Mouse (Mus musculus) WW6 (cell line): Measurements from ENCODE around the gene Snap23.

Experiments
- DNase-seq: peaks from one replicate; pipeline ENCODE4 v3.0.0-alpha.2; 2013; ENCODE audit warnings: low read depth, low spot score

The Snap23 gene

GRCm38 (mm10) chr2:120589759-120590158, 22.3 kb downstream of the Snap23 start:
- no peak for DNase-seq

- no peak for DNase-seq
Measured at GRCm38 (mm10) chr2:120592227-120592626, 24.8 kb downstream of the Snap23 start.

GRCm38 (mm10) chr2:120597734-120598133, 30.3 kb downstream of the Snap23 start:
- DNase-seq = no peak

GRCm38 (mm10) chr2:120599506-120599905, 32.0 kb downstream of the Snap23 start:
- no peak for DNase-seq

- no peak for DNase-seq
Measured at GRCm38 (mm10) chr2:120606021-120606690, 38.7 kb downstream of the Snap23 start.

GRCm38 (mm10) chr2:120608830-120609723, 41.6 kb downstream of the Snap23 start, which contains the start of the genes Haus2 and Lrrc57:
Gene Haus2, plus strand, starts transcription at chr2:120609383.
Gene Lrrc57, minus strand, starts transcription at chr2:120609520.
- DNase-seq = peak; percentile 92

GRCm38 (mm10) chr2:120616279-120617163, 49.0 kb downstream of the Snap23 start:
- DNase-seq = no peak

- no peak for DNase-seq
Measured at GRCm38 (mm10) chr2:120619538-120619937, 52.1 kb downstream of the Snap23 start.

- no peak for DNase-seq
Measured at GRCm38 (mm10) chr2:120622920-120623319, 55.4 kb downstream of the Snap23 start.

- no peak for DNase-seq
Measured at GRCm38 (mm10) chr2:120628076-120628865, 60.8 kb downstream of the Snap23 start.

- DNase-seq = peak; percentile 95
Measured at GRCm38 (mm10) chr2:120628886-120629735, 61.6 kb downstream of the Snap23 start, which contains the start of gene Stard9. Gene Stard9, plus strand, starts transcription at chr2:120629121.

- no peak for DNase-seq
Measured at GRCm38 (mm10) chr2:120630246-120630645, 62.8 kb downstream of the Snap23 start.

- no peak for DNase-seq
Measured at GRCm38 (mm10) chr2:120630655-120631054, 63.2 kb downstream of the Snap23 start.

GRCm38 (mm10) chr2:120631521-120631920, 64.0 kb downstream of the Snap23 start:
- DNase-seq = no peak

GRCm38 (mm10) chr2:120631957-120632356, 64.5 kb downstream of the Snap23 start:
- DNase-seq = no peak

- no peak for DNase-seq
Measured at GRCm38 (mm10) chr2:120640835-120641234, 73.4 kb downstream of the Snap23 start.

- DNase-seq = no peak
Measured at GRCm38 (mm10) chr2:120643836-120644235, 76.4 kb downstream of the Snap23 start.

- no peak for DNase-seq
Measured at GRCm38 (mm10) chr2:120646777-120647176, 79.3 kb downstream of the Snap23 start.
